Mouse (Mus musculus) bone marrow macrophage, adult 2 months (primary cell): ENCODE data around the gene Tcea3. TPM values are rescaled to one million over a fixed set of nuclear protein-coding genes. Genes with fewer than 3 reads are reported as not detected.
A peak's percentile ranks its signal among the peaks of the same experiment; 100 is the strongest.

ENCODE experiments used
- H3K27ac ChIP-seq: 2 replicates; pipeline ENCODE4 v1.5.1; 2012; ENCODE audit warnings: low read depth, low read length; ENCODE audit not compliant: insufficient read depth
- H3K4me1 ChIP-seq: 2 replicates; pipeline ENCODE4 v1.6.1; 2012; ENCODE audit warnings: low read length; ENCODE audit not compliant: control insufficient read depth, insufficient read depth
- H3K4me3 ChIP-seq: 2 replicates; pipeline ENCODE4 v1.5.1; 2012; ENCODE audit warnings: mild to moderate bottlenecking, low read length, moderate library complexity; ENCODE audit not compliant: insufficient read depth
- CTCF ChIP-seq: IDR thresholded peaks from 2 replicates; pipeline ENCODE4 v1.5.1; 2012; ENCODE audit warnings: low read depth, mild to moderate bottlenecking, low read length, moderate library complexity
- POLR2A ChIP-seq: IDR thresholded peaks from 2 replicates; pipeline ENCODE4 v1.6.1; 2012; ENCODE audit warnings: mild to moderate bottlenecking, low read depth, low read length, borderline replicate concordance
- polyA plus RNA-seq: library from polyadenylated mRNA; stranded (reverse); fragments of >200 nt; gene quantifications from 2 replicates; pipeline ENCODE4 v1.2.4, GENCODE M21; 2012; ENCODE audit not compliant: missing spikeins, insufficient read depth, insufficient read length

Gene Tcea3
- polyA plus RNA-seq, 1 experiment = 6.9 TPM

DNA sequence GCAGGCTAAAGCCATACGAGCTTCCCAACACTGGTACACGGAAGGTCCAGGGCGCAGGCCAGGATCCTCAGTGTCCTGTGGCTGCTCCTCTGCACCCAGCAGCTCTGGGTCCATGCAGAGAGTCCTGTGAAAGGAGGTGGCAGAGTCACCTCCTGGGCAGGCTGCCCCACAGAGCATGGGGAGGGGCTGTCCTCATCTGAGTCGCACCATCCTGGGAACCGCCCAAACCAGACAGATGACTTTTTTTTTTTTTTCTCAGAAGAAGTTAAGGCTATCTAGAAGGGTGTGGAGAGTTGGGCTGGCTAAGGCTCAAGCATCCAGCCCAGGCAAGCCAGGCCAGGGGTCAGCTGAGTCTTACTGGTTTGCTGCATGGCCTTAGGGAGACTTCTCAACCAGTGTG, 18.9 kb upstream of the Tcea3 start:
- no peak for TF ChIP-seq POLR2A
- no peak for TF ChIP-seq CTCF
- peaks cover 8% of the 10 kb centered on the region for H3K4me1 ChIP-seq
- no peak overlapping the region for H3K27ac ChIP-seq
- no peak overlapping the region for H3K4me3 ChIP-seq

DNA sequence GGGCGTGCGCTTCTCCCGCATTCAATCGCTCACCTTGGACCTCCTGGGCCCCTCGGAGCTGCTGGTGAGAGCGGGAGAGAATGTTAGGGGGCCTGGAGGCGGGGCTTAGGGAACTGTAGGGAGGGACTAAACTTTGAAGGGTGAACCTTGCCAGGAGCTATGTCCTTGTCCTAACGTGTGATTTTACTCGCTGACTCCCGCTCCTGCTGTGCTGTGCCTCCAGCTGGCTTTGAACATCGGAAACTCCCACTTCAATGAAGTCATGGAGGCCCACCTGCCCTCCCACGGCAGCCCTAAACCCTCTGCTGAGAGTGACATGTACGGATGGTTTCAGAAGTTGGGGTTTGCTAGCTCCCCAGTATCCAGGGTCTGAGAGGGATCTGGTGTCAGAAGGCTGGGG, 8.9 kb upstream of the Tcea3 start:
- TF ChIP-seq POLR2A = no peak
- no peak for TF ChIP-seq CTCF
- Histone ChIP-seq H3K4me3 (no peak overlapping the region), H3K27ac (no peak overlapping the region), H3K4me1 (peaks cover 7% of the 10 kb centered on the region)

DNA sequence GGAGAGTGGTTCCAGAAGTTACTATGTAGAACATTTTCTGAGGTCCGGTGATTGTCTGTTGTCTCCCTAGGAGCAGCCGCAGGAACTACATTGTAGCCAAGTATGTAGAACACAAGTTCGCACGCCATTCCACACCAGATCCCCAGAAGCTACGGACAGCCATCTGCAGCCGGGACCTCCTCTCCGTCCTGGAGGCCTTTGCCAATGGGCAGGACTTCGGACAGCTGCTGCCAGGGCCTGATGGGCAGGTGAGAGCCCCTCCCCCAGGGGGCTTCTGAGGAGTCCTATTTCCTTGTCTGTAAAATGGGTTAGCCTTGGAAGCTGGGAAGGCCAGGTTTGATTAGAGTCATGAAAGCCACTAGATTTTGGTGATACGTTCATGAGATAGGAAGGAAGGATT, 8.4 kb upstream of the Tcea3 start:
- TF ChIP-seq CTCF = no peak
- TF ChIP-seq POLR2A = no peak

DNA sequence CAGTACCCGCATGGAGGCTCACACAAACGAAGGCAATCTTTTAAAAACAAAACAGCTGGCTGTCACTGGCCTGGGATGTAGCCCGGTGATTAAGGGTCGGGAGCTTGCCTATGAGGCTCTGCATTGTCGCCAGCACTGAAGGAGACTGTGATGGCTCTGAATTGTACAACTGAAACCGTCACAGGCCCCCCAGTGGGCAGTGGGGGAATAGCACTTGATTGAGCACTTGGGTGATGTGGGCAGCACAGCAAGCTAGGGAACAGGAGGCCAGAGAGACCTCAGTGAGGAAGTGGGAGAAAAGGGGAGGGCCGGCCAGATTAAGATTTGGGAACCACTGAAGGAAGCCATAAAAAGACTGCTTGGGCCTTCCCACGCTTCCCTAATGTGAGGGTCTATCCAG, 7.9 kb upstream of the Tcea3 start:
- H3K27ac ChIP-seq = peak overlapping the region; percentile 30
- peak; percentile 64 for TF ChIP-seq CTCF
- TF ChIP-seq POLR2A = no peak
- H3K4me1 ChIP-seq = peaks cover 7% of the 10 kb centered on the region
- peak overlapping the region; percentile 19 for H3K4me3 ChIP-seq

More for the DNA sequence above, 8.4 kb upstream of the Tcea3 start:
- no peak overlapping the region for H3K27ac ChIP-seq
- H3K4me3 ChIP-seq = no peak overlapping the region
- peaks cover 7% of the 10 kb centered on the region for H3K4me1 ChIP-seq

DNA sequence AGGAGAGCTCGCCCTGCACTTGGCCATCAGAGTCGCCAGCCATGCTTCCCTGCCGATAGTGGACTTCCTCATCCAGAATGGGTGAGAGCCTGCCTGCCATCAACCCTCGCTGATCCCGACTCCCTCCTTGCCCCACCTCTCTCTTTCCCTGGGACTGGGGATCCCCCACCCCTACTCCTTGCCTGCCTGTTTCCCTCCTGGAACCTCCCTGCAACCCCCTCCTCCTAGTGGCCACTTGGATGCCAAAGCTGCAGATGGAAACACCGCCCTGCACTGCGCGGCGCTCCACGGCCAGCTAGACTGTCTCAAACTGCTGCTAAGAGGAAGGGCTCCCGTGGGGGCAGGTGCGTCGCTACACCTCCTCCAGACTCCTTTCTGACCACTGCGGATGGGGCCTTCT, 7.4 kb upstream of the Tcea3 start:
- peak overlapping the region; percentile 30 for H3K27ac ChIP-seq
- peak overlapping the region; percentile 19 for H3K4me3 ChIP-seq
- peaks cover 7% of the 10 kb centered on the region for H3K4me1 ChIP-seq
- no peak for TF ChIP-seq CTCF
- no peak for TF ChIP-seq POLR2A

DNA sequence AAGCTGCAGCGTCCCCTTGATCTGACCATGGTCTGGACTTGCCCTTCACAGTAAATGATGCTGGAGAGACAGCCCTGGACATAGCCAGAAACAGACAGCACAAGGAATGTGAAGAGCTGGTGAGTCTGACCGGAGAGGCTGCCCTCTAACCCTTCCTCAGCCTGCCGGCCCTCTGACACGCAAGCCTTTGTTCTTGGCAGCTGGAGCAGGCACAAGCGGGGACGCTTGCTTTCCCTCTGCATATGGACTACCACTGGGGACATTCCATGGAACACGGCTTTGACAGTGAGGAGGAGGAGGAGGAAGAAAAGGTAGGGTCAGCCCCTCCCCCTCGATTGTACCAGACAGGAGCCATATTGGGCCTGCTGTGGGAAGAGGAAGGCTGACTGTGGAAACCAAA, 6.6 kb upstream of the Tcea3 start:
- no peak overlapping the region for H3K27ac ChIP-seq
- TF ChIP-seq CTCF (no peak), POLR2A (no peak)
- H3K4me3 ChIP-seq = no peak overlapping the region
- peaks cover 7% of the 10 kb centered on the region for H3K4me1 ChIP-seq

DNA sequence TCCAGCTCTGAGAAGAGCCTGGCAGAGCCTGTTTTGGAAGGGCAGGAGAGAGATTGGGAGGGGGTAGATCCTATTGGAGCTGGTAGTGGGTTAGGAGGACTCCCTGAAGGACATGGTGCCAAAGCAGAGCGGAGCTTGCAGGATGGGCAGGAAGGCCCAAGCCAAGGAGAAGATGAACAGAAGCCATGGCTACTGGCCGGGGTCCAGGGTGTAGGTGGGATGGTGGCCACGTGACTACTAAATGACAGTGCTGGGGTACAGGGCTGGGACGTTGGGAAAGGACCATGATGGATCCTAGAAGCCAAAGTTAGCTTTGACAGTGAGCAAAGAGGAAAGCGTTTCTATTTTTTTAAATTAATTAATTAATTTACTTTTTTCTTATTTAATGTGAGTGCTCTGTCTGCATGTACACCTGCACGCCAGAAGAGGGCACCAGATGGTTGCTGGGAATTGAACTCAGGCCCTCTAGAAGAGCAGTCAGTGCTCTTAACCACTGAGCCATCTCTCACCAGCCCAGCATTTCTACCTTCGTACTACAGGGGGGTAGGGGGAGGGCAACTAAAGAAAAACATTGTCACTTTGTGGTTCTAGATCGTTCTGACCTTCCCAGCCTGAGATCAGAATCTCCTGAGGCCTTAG, 5.3 kb upstream of the Tcea3 start:
- no peak overlapping the region for H3K4me3 ChIP-seq
- H3K4me1 ChIP-seq = peaks cover 7% of the 10 kb centered on the region
- H3K27ac ChIP-seq = no peak overlapping the region
- TF ChIP-seq POLR2A (no peak), CTCF (peak; percentile 13; the same call in 1 of the 2 replicates)

DNA sequence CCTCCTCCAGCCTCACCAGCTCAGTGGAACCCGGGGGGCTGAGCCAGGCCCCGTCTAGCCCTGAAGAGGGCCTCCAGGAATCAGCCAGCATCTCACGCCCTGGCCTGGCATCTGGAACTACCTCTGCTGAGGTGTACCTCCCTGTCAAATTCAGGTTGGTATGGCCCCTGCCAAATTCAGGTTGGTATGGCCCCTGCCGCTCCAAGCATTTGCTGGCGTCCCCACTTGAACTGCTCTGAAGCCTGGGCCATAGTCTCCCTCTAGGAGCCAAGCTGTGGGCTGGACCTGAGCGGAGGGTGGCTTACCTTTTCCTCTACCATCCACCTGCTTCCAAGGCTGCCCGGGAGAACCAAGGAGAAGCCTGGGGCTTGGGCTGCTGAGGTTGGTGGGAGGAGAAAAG, 4.8 kb upstream of the Tcea3 start:
- TF ChIP-seq CTCF = no peak
- no peak for TF ChIP-seq POLR2A
- H3K4me3 ChIP-seq = no peak overlapping the region
- H3K27ac ChIP-seq = no peak overlapping the region
- H3K4me1 ChIP-seq = peaks cover 7% of the 10 kb centered on the region

DNA sequence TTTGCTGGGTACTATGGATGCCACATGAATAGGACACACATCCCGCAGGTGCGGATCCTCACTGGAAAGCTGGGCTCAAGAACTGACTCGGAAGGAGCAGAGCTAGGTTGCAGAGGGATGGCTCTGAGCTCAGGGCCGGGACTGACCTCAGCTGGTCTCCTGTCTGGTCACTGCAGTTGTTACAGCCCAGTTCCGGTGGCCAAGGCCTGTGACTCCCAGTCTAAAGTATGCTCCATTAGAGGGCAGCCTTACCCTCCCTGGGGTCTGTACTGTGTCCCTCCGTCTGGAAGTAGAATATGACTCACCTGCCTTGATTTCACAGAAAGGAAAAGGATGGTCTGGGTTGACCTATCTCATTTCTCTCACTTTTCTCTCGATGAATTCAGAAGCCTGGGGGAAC, 3.3 kb upstream of the Tcea3 start:
- TF ChIP-seq POLR2A = no peak
- TF ChIP-seq CTCF = no peak
- Histone ChIP-seq H3K4me3 (no peak overlapping the region), H3K4me1 (peaks cover 7% of the 10 kb centered on the region), H3K27ac (no peak overlapping the region)

DNA sequence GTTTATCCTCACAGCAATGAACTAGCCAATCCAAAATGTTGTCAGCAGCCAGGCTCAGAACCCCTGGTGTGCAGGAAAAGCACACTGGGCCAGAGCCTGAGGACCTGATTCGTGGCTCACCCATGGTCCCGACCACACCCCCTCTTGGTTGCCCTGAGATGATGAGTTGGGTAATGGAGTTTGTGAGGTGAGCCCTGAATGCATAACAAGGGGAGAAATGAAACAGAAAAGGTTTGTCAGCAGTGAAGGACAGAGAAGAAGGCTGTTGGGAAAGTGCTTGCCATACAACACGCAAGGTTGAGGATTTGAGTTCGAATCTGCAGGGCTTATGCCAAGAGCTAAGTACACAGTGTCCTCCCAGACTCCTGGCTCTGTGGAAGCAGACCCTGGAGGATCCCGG, 1.8 kb upstream of the Tcea3 start:
- H3K4me1 ChIP-seq = no peaks in the 10 kb centered on the region
- H3K4me3 ChIP-seq = no peak overlapping the region
- H3K27ac ChIP-seq = no peak overlapping the region
- TF ChIP-seq POLR2A = no peak
- TF ChIP-seq CTCF = no peak

DNA sequence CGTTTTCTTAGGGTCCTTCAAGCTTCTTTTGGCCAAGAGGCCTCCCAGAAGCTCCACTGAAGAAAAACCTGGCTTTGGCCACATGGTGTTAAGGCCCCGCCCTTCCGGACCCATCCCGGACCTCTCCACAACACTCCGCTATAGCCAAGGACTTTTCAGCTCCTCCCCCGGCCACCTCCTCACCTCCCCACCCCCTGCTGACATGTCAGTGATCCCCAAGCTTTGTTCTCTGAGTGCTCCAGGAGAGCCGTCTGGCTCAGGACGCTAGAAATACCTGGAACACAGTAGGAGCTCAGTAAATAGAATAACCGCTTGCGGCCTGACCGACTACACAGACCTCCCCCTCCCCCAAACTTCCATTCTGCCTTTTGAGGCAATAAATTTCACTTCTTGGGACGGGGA, 960 bp upstream of the Tcea3 start:
- Histone ChIP-seq H3K4me3 (no peak overlapping the region), H3K4me1 (no peaks in the 10 kb centered on the region), H3K27ac (no peak overlapping the region)
- no peak for TF ChIP-seq POLR2A
- no peak for TF ChIP-seq CTCF
